Mouse (Mus musculus) liver, embryonic 14.5 days (tissue): ENCODE measurements around the gene Bfsp2. TPM values are rescaled to one million over a fixed set of nuclear protein-coding genes. Genes with fewer than 3 reads are reported as not detected.

ENCODE experiments used
- ATAC-seq: fragments of 200-750 bp; cut with Nextera tagmentation; 2 replicates; pipeline ENCODE4 v1.8.0; 2017; ENCODE audit warnings: moderate number of reproducible peaks, mild to moderate bottlenecking, moderate library complexity; ENCODE audit not compliant: insufficient read depth
- DNase-seq, 3 experiments: peaks; one replicate each; pipeline ENCODE4 v3.0.0-alpha.2; 2012 to 2013; ENCODE audit warnings: low read depth in 3 of 3, low spot score in 3 of 3
- H3K27ac ChIP-seq: fragments of 300-500 bp; sonication (generic); 2 replicates; pipeline ENCODE4 v1.5.1; 2014; ENCODE audit warnings: moderate library complexity, mild to moderate bottlenecking, control low read depth, inconsistent platforms
- H3K27me3 ChIP-seq: fragments of 300-500 bp; sonication (generic); 2 replicates; pipeline ENCODE4 v1.6.1; 2014; ENCODE audit warnings: mild to moderate bottlenecking, low read length, moderate library complexity; ENCODE audit not compliant: control insufficient read depth, insufficient read depth
- H3K36me3 ChIP-seq: fragments of 300-500 bp; sonication (generic); replicated peaks from 2 replicates; pipeline ENCODE4 v1.6.1; 2014; ENCODE audit warnings: low read depth; ENCODE audit not compliant: control insufficient read depth, insufficient read depth
- H3K4me1 ChIP-seq, 2 experiments: fragments of 200-500 bp in 1 of 2; fragments of 300-500 bp in 1 of 2; sonication (generic) in 1 of 2; replicated peaks; 2 replicates each; pipeline ENCODE4 v1.6.1; 2012 to 2014; ENCODE audit warnings: antibody characterized with exemption in 1 of 2, inconsistent platforms in 1 of 2, low read length in 1 of 2; ENCODE audit not compliant: control insufficient read depth in 2 of 2, insufficient read depth in 2 of 2
- H3K4me2 ChIP-seq: fragments of 300-500 bp; sonication (generic); 2 replicates; pipeline ENCODE4 v1.6.1; 2014; ENCODE audit warnings: low read depth, mild to moderate bottlenecking, control low read depth, moderate library complexity
- H3K4me3 ChIP-seq, 2 experiments: fragments of 200-500 bp in 1 of 2; fragments of 300-500 bp in 1 of 2; sonication (generic) in 1 of 2; 2 replicates each; pipeline ENCODE4 v1.5.1; 2012 to 2014; ENCODE audit warnings: low read depth in 2 of 2, low read length in 2 of 2, mild to moderate bottlenecking in 2 of 2, control low read depth in 1 of 2, inconsistent platforms in 1 of 2, moderate library complexity in 1 of 2; ENCODE audit not compliant: insufficient read depth in 1 of 2
- H3K9ac ChIP-seq: fragments of 300-500 bp; sonication (generic); replicated peaks from 2 replicates; pipeline ENCODE4 v1.6.1; 2014; ENCODE audit warnings: mild to moderate bottlenecking, control low read depth, moderate library complexity
- H3K9me3 ChIP-seq: fragments of 300-500 bp; sonication (generic); 2 replicates; pipeline ENCODE4 v1.6.1; 2016; ENCODE audit warnings: low read length, mixed read lengths; ENCODE audit not compliant: control insufficient read depth
- CTCF ChIP-seq: IDR thresholded peaks from 2 replicates; pipeline ENCODE4 v1.5.1; 2016; ENCODE audit warnings: antibody characterized with exemption, low read depth, control low read depth
- EP300 ChIP-seq: IDR thresholded peaks from 2 replicates; pipeline ENCODE4 v1.6.1; 2016; ENCODE audit warnings: antibody characterized with exemption, low read depth
- WGBS: fragments of 180-500 bp; shearing (Covaris S2); extraction: QIAGEN DNeasy Blood & Tissue Kit; methylation state at CpG from one replicate; pipeline ENCODE4 v1.1.7; 2014; ENCODE audit not compliant: insufficient replicate concordance; 5-methylcytosine and 5-hydroxymethylcytosine counted together
- polyA plus RNA-seq, 2 experiments: library from polyadenylated mRNA; depleted of rRNA in 1 of 2; stranded (reverse) in 1 of 2; unstranded in 1 of 2; fragments of >200 nt; fragmentation: Nextera tagmentation in 1 of 2; extraction: Ambion mirVana in 1 of 2; gene quantifications; 2 replicates each; pipeline versions ENCODE4 v1.2.1 to v1.2.3; 2012 to 2014

Gene Bfsp2
- polyA plus RNA-seq, 2 experiments: 0.73 to 1.0 TPM

DNA sequence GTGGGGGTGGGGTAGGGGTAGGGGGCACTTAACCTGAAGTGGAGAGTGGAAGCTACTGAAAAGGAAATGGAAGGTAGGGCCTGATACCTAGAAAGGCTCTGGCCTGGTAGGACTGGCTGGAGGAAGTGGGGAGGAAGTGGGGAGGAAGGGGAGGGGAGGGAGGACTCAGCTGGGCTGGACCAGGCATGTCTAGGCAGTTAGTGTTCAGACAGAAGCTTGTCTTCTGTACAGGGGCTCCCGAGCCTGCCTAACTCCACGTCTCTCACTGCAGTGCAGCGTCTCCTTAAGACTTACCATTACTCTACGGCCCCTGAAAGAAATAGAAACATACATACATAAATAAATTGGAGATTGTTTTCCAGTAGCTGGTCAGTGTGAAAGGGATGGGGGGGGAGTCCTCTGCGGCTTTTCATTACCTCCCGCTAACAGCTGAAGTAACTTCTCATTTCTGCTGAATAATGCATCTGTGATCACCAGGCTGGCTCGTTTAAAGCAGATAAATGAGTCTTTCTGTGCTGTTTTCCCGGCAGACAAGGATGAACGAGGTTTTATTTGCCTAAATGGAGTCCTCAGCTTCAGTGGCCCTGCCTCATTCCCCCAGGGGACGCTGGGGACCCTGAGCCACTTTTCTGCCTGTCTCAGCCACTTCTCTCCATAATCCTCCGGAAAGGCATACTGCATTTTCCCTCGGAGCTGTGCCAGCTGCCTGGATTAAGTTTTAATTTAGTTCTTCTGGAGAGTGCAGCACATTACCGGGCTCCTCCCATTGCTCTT lies 6.1 kb downstream of the Bfsp2 start:
- ATAC-seq (no peak), DNase-seq (no peak)
- no peaks in the 10 kb centered on the region for H3K36me3 ChIP-seq
- peaks cover 0 to 2% of the 10 kb centered on the region in 2 experiments; a peak in 2 of 4 replicates for H3K4me1 ChIP-seq
- H3K4me3 ChIP-seq: no peak overlapping the region
- H3K27ac ChIP-seq: no peak overlapping the region
- WGBS: 14% methylated on average over 13 of the region's 13 CpGs
- H3K27me3 ChIP-seq: no peaks in the 10 kb centered on the region
- H3K9me3 ChIP-seq: no peaks in the 10 kb centered on the region
- no peak overlapping the region for H3K9ac ChIP-seq
- no peak for TF ChIP-seq CTCF
- no peak for TF ChIP-seq EP300
- H3K4me2 ChIP-seq: peak overlapping the region; percentile 15; the same call in 1 of the 2 replicates

- Histone ChIP-seq H3K4me2 (no peak overlapping the region), H3K9me3 (no peaks in the 10 kb centered on the region), H3K27me3 (no peaks in the 10 kb centered on the region), H3K36me3 (no peaks in the 10 kb centered on the region), H3K4me3 (no peak overlapping the region), H3K4me1 (peaks cover 0 to 2% of the 10 kb centered on the region in 2 experiments; a peak in 2 of 4 replicates), H3K9ac (no peak overlapping the region), H3K27ac (no peak overlapping the region)
- ATAC-seq: no peak
- no peak for DNase-seq
- no peak for TF ChIP-seq EP300
- TF ChIP-seq CTCF: no peak
- 50% methylated on average over 11 of the region's 11 CpGs for WGBS
Observed at GRCm38 (mm10) chr9:103471784-103472183, 8.4 kb downstream of the Bfsp2 start.

GRCm38 (mm10) chr9:103469516-103469915 lies 10.7 kb downstream of the Bfsp2 start:
- Histone ChIP-seq H3K4me2 (no peak overlapping the region), H3K27ac (no peak overlapping the region), H3K4me3 (no peak overlapping the region), H3K9ac (no peak overlapping the region), H3K9me3 (no peaks in the 10 kb centered on the region), H3K27me3 (no peaks in the 10 kb centered on the region), H3K36me3 (no peaks in the 10 kb centered on the region), H3K4me1 (no peaks in the 10 kb centered on the region; a peak in 2 of 4 replicates)
- ATAC-seq: no peak
- TF ChIP-seq CTCF (peak; percentile 63), EP300 (no peak)
- DNase-seq: no peak
- WGBS: 41% methylated on average over 5 of the region's 5 CpGs

DNA sequence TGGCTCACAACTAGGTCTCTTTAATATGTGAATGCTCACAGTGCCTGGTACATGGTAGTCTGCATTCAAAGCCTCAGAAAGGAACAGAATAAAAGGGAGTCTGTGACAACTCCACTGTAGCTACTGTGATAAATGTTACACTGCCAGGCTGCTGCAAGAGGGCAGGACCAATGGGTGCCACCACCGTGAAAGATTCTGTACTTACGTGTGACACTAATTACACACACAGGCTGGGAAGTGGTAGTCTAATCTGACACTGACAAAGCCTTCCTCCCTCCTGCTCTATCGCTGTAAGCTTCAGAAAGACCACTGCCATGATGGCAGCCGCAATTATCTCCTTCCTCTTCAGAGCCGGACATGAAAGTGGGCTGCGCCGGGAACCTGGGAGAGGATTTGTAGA lies 11.3 kb downstream of the Bfsp2 start:
- 45% methylated on average over 7 of the region's 7 CpGs for WGBS
- ATAC-seq: no peak

GRCm38 (mm10) chr9:103465711-103466220 lies 14.5 kb downstream of the Bfsp2 start:
- ATAC-seq (no peak), DNase-seq (no peak)
- H3K4me3 ChIP-seq: no peak overlapping the region
- H3K4me2 ChIP-seq: no peak overlapping the region
- no peaks in the 10 kb centered on the region for H3K27me3 ChIP-seq
- H3K9ac ChIP-seq: no peak overlapping the region
- WGBS: 67% methylated on average over 13 of the region's 13 CpGs
- no peak overlapping the region for H3K27ac ChIP-seq
- TF ChIP-seq CTCF (no peak), EP300 (no peak)
- no peaks in the 10 kb centered on the region for H3K9me3 ChIP-seq
- H3K36me3 ChIP-seq: no peaks in the 10 kb centered on the region
- H3K4me1 ChIP-seq: no peaks in the 10 kb centered on the region

More for the DNA sequence above, 11.3 kb downstream of the Bfsp2 start:
- no peak for TF ChIP-seq EP300
- TF ChIP-seq CTCF: no peak
- Histone ChIP-seq H3K9ac (no peak overlapping the region), H3K27ac (no peak overlapping the region), H3K4me1 (no peaks in the 10 kb centered on the region; a peak in 2 of 4 replicates), H3K4me2 (no peak overlapping the region), H3K36me3 (no peaks in the 10 kb centered on the region), H3K27me3 (no peaks in the 10 kb centered on the region), H3K4me3 (no peak overlapping the region), H3K9me3 (no peaks in the 10 kb centered on the region)
- no peak for DNase-seq
